Mouse (Mus musculus) heart, embryonic 11.5 days (tissue): ENCODE measurements around the gene Themis3. TPM values are rescaled to one million over a fixed set of nuclear protein-coding genes. Genes with fewer than 3 reads are reported as not detected.

Source experiments
- ATAC-seq: fragments of 200-750 bp; cut with Nextera tagmentation; replicated peaks from 2 replicates; pipeline ENCODE4 v1.8.0; 2017; ENCODE audit warnings: moderate library complexity; ENCODE audit not compliant: insufficient number of reproducible peaks, low FRiP score, low TSS enrichment
- H3K27ac ChIP-seq: fragments of 300-500 bp; sonication (generic); 2 replicates; pipeline ENCODE4 v1.5.1; 2014; ENCODE audit warnings: mild to moderate bottlenecking, low read depth, low read length
- H3K27me3 ChIP-seq: fragments of 300-500 bp; sonication (generic); 2 replicates; pipeline ENCODE4 v1.6.1; 2014; ENCODE audit warnings: mild to moderate bottlenecking, low read length, mixed read lengths; ENCODE audit not compliant: control insufficient read depth, insufficient read depth
- H3K36me3 ChIP-seq: fragments of 300-500 bp; sonication (generic); 2 replicates; pipeline ENCODE4 v1.6.1; 2014; ENCODE audit warnings: mild to moderate bottlenecking, low read length, moderate library complexity, mixed read lengths; ENCODE audit not compliant: control insufficient read depth, insufficient read depth
- H3K4me1 ChIP-seq: fragments of 300-500 bp; sonication (generic); 2 replicates; pipeline ENCODE4 v1.6.1; 2014; ENCODE audit warnings: low read length; ENCODE audit not compliant: control insufficient read depth, insufficient read depth
- H3K4me2 ChIP-seq: fragments of 300-500 bp; sonication (generic); 2 replicates; pipeline ENCODE4 v1.6.1; 2014; ENCODE audit warnings: mild to moderate bottlenecking, moderate library complexity
- H3K4me3 ChIP-seq: fragments of 300-500 bp; sonication (generic); 2 replicates; pipeline ENCODE4 v1.5.1; 2014; ENCODE audit warnings: low read depth, low read length
- H3K9ac ChIP-seq: fragments of 300-500 bp; sonication (generic); 2 replicates; pipeline ENCODE4 v1.6.1; 2014; ENCODE audit warnings: mild to moderate bottlenecking, low read depth, low read length, moderate library complexity
- H3K9me3 ChIP-seq: fragments of 300-500 bp; sonication (generic); replicated peaks from 2 replicates; pipeline ENCODE4 v1.6.1; 2016; ENCODE audit warnings: low read length; ENCODE audit not compliant: control insufficient read depth
- WGBS: fragments of 180-500 bp; shearing (Covaris S2); extraction: QIAGEN DNeasy Blood & Tissue Kit; methylation state at CpG from one replicate; pipeline ENCODE4 v1.1.7; 2014; ENCODE audit not compliant: insufficient replicate concordance; 5-methylcytosine and 5-hydroxymethylcytosine counted together
- polyA plus RNA-seq: library from polyadenylated mRNA; unstranded; fragments of >200 nt; fragmentation: Nextera tagmentation; extraction: Ambion mirVana; gene quantifications from 2 replicates; pipeline ENCODE4 v1.2.1, GENCODE M21; 2014

Themis3 gene
- not detected in 2 replicates for polyA plus RNA-seq

GRCm38 (mm10) chr17:66594435-66594834 is at the start of gene Themis3:
Themis3 (minus strand) TSS chr17:66594621.
- H3K4me2 ChIP-seq = no peak within 1 kb of the TSS
- 70% methylated on average over 5 of the region's 5 CpGs for WGBS
- no peaks in the 10 kb centered on the region for H3K36me3 ChIP-seq
- H3K9ac ChIP-seq = no peak within 1 kb of the TSS
- H3K9me3 ChIP-seq = no peaks in the 10 kb centered on the region
- H3K4me3 ChIP-seq = no peak within 1 kb of the TSS
- ATAC-seq = no peak
- H3K27me3 ChIP-seq = no peaks in the 10 kb centered on the region
- no peak within 1 kb of the TSS for H3K27ac ChIP-seq
- H3K4me1 ChIP-seq = no peaks in the 10 kb centered on the region

GRCm38 (mm10) chr17:66637951-66638722 is 43.7 kb upstream of the Themis3 start:
- no peak for ATAC-seq
- H3K4me3 ChIP-seq = no peak overlapping the region
- no peak overlapping the region for H3K4me2 ChIP-seq
- H3K9ac ChIP-seq = no peak overlapping the region
- no peak overlapping the region for H3K27ac ChIP-seq
- WGBS = 71% methylated on average over 7 of the region's 7 CpGs
- H3K4me1 ChIP-seq = no peaks in the 10 kb centered on the region
- no peaks in the 10 kb centered on the region for H3K9me3 ChIP-seq
- H3K27me3 ChIP-seq = no peaks in the 10 kb centered on the region
- no peaks in the 10 kb centered on the region for H3K36me3 ChIP-seq

DNA sequence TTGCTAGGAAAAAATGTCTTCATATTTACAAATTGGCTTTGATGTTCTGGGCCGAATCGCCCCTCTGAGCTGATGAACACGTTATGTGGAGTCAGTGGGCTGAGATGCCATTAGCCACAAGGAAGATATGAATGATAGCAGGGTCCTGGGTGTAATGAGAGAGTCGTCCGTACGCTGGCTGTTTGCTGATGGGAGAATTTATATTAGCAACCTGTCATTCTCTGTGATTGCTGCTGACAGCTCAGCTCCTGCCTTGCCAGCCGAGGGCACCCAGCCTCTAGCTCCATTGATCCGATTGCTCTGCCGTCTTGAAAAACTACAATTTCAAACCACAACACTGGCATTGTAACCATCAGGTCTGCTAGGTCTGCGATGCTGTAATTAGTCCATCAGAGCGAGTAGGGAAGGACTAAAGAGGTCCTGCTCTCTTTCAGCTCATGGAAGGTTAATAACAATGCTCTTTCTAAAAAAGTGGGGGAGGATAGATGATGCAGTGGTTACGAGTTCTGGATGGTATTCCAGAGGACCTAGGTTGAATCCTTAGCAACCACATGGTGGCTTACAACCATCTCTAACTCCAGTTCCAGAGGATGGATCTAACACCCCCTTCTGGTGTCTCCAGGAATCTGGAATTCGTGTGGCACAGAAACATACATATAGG is 25.7 kb upstream of the Themis3 start:
- no peak for ATAC-seq
- no peaks in the 10 kb centered on the region for H3K9me3 ChIP-seq
- H3K4me1 ChIP-seq = no peaks in the 10 kb centered on the region
- H3K27me3 ChIP-seq = no peaks in the 10 kb centered on the region
- WGBS = 79% methylated on average over 13 of the region's 13 CpGs
- no peak overlapping the region for H3K4me3 ChIP-seq
- no peak overlapping the region for H3K9ac ChIP-seq
- H3K4me2 ChIP-seq = no peak overlapping the region
- H3K36me3 ChIP-seq = no peaks in the 10 kb centered on the region
- no peak overlapping the region for H3K27ac ChIP-seq

DNA sequence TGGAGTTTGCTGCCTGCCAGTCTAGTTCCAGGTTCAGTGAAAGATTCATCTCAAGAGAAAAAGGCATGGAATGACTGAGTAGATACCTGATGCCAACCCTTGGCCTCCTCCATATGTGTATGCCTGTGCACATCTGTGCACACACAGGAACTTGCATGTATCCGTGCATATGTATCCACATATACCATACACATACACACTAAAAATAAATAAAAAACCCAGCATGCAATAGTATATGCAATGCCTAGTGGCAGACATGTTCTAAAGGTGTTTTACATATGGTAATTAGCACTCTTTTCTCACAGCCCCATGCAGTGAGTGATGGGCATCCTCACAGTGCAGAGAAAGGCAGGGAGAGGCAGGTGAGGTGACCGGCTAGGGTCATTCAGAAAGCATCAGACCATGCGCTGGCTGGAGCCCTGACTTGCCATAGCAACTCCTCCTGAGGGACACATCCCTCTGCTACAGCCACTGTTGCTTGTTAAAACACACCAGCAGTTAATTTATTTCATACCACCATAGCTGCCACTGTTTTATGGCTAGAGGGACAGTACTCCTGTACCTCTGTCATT is 24.9 kb upstream of the Themis3 start:
- no peak for ATAC-seq
- no peaks in the 10 kb centered on the region for H3K27me3 ChIP-seq
- no peaks in the 10 kb centered on the region for H3K9me3 ChIP-seq
- 82% methylated on average over 3 of the region's 3 CpGs for WGBS
- H3K9ac ChIP-seq = no peak overlapping the region
- no peaks in the 10 kb centered on the region for H3K4me1 ChIP-seq
- no peak overlapping the region for H3K27ac ChIP-seq
- no peaks in the 10 kb centered on the region for H3K36me3 ChIP-seq
- H3K4me2 ChIP-seq = no peak overlapping the region
- no peak overlapping the region for H3K4me3 ChIP-seq

DNA sequence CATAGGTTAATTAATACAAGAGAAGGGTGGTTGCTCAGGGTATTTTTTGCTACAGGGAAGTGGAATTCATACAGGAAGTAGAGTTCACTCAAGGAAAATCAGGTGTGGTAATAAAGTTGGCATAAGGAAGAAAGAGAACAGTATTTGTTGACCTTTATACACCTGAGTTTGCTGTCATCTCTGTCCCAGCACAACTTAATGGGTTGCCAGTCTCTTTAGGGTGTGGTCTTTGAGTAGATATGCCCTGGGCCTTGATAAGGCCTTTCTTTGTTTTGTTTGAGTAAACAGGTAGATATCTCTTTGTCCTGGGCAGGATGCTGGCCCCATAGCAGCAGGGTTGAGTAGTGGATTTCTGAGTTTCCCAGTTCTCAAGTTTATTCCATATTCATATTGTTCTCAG is 15.6 kb upstream of the Themis3 start:
- H3K27me3 ChIP-seq = no peaks in the 10 kb centered on the region
- H3K4me2 ChIP-seq = no peak overlapping the region
- ATAC-seq = no peak
- no peaks in the 10 kb centered on the region for H3K36me3 ChIP-seq
- no peaks in the 10 kb centered on the region for H3K4me1 ChIP-seq
- H3K27ac ChIP-seq = no peak overlapping the region
- H3K9ac ChIP-seq = no peak overlapping the region
- H3K9me3 ChIP-seq = no peaks in the 10 kb centered on the region
- no peak overlapping the region for H3K4me3 ChIP-seq

DNA sequence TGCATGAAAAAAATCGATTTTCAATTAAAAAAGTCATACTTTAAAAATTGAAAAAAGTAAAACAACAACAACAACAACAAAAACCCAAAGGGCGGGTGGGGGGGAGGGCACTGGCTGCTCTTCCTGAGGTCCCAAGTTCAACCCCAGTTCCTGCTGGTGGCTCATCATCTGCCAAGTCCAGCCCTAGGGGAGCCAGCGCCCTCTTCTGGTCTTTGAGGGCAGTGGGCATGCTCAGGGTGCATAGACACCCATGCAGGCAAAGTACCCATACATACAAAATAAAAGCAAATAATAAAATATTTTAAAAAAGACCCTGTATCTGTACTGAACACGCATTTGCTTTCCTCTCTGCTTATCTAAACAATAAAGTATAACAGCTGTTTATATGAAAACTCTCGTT is 10.5 kb upstream of the Themis3 start:
- Histone ChIP-seq H3K27me3 (no peaks in the 10 kb centered on the region), H3K9ac (no peak overlapping the region), H3K36me3 (no peaks in the 10 kb centered on the region), H3K4me1 (no peaks in the 10 kb centered on the region), H3K4me3 (no peak overlapping the region), H3K4me2 (no peak overlapping the region), H3K27ac (no peak overlapping the region), H3K9me3 (no peaks in the 10 kb centered on the region)
- ATAC-seq = no peak
- 67% methylated on average over 5 of the region's 5 CpGs for WGBS

- Histone ChIP-seq H3K4me3 (no peak overlapping the region), H3K36me3 (no peaks in the 10 kb centered on the region), H3K9ac (no peak overlapping the region), H3K27ac (no peak overlapping the region), H3K9me3 (no peaks in the 10 kb centered on the region), H3K4me2 (no peak overlapping the region), H3K4me1 (no peaks in the 10 kb centered on the region), H3K27me3 (no peaks in the 10 kb centered on the region)
- ATAC-seq = no peak
- 85% methylated on average over 2 of the region's 2 CpGs for WGBS
These were observed 6.8 kb upstream of the Themis3 start for GRCm38 (mm10) chr17:66601171-66601570.

- ATAC-seq = no peak
- Histone ChIP-seq H3K4me2 (no peak overlapping the region), H3K4me1 (no peaks in the 10 kb centered on the region), H3K9ac (no peak overlapping the region), H3K9me3 (no peaks in the 10 kb centered on the region), H3K27ac (no peak overlapping the region), H3K36me3 (no peaks in the 10 kb centered on the region), H3K27me3 (no peaks in the 10 kb centered on the region), H3K4me3 (no peak overlapping the region)
- 75% methylated on average over 3 of the region's 3 CpGs for WGBS
These were observed 1.4 kb upstream of the Themis3 start for GRCm38 (mm10) chr17:66595867-66596266.
